Mouse (Mus musculus) liver, embryonic 15.5 days (tissue): ENCODE measurements around the gene Smad1. TPM values are rescaled to one million over a fixed set of nuclear protein-coding genes. Genes with fewer than 3 reads are reported as not detected.

Experiments
- ATAC-seq: fragments of 200-750 bp; cut with Nextera tagmentation; 2 replicates; pipeline ENCODE4 v1.8.0; 2017; ENCODE audit warnings: moderate number of reproducible peaks, mild to moderate bottlenecking, moderate library complexity; ENCODE audit not compliant: insufficient read depth
- H3K27ac ChIP-seq: fragments of 300-500 bp; sonication (generic); replicated peaks from 2 replicates; pipeline ENCODE4 v1.5.1; 2015; ENCODE audit warnings: mild to moderate bottlenecking, inconsistent platforms
- H3K27me3 ChIP-seq: fragments of 300-500 bp; sonication (generic); 2 replicates; pipeline ENCODE4 v1.6.1; 2015; ENCODE audit warnings: mild to moderate bottlenecking, inconsistent platforms
- H3K36me3 ChIP-seq: fragments of 300-500 bp; sonication (generic); replicated peaks from 2 replicates; pipeline ENCODE4 v1.6.1; 2015; ENCODE audit warnings: moderate library complexity, mild to moderate bottlenecking, inconsistent platforms
- H3K4me1 ChIP-seq: fragments of 300-500 bp; sonication (generic); replicated peaks from 2 replicates; pipeline ENCODE4 v1.6.1; 2015; ENCODE audit warnings: inconsistent platforms
- H3K4me2 ChIP-seq: fragments of 300-500 bp; sonication (generic); 2 replicates; pipeline ENCODE4 v1.6.1; 2015; ENCODE audit warnings: moderate library complexity, mild to moderate bottlenecking, inconsistent platforms
- H3K4me3 ChIP-seq: fragments of 300-500 bp; sonication (generic); replicated peaks from 2 replicates; pipeline ENCODE4 v1.5.1; 2015; ENCODE audit warnings: mild to moderate bottlenecking, inconsistent platforms
- H3K9ac ChIP-seq: fragments of 300-500 bp; sonication (generic); 2 replicates; pipeline ENCODE4 v1.6.1; 2015; ENCODE audit warnings: moderate library complexity, mild to moderate bottlenecking, inconsistent platforms
- H3K9me3 ChIP-seq: fragments of 300-500 bp; sonication (generic); replicated peaks from 2 replicates; pipeline ENCODE4 v1.6.1; 2016; ENCODE audit warnings: inconsistent platforms
- WGBS: fragments of 180-500 bp; shearing (Covaris S2); methylation state at CpG from one replicate; pipeline ENCODE4 v1.1.7; 2015; ENCODE audit warnings: mixed read lengths; ENCODE audit not compliant: insufficient replicate concordance; 5-methylcytosine and 5-hydroxymethylcytosine counted together
- polyA plus RNA-seq: library from polyadenylated mRNA; unstranded; fragments of >200 nt; fragmentation: Nextera tagmentation; extraction: Ambion mirVana; gene quantifications from 2 replicates; pipeline ENCODE4 v1.2.1, GENCODE M21; 2015

The Smad1 gene
- polyA plus RNA-seq, 1 experiment from 2014 or later: 6.4 TPM

DNA sequence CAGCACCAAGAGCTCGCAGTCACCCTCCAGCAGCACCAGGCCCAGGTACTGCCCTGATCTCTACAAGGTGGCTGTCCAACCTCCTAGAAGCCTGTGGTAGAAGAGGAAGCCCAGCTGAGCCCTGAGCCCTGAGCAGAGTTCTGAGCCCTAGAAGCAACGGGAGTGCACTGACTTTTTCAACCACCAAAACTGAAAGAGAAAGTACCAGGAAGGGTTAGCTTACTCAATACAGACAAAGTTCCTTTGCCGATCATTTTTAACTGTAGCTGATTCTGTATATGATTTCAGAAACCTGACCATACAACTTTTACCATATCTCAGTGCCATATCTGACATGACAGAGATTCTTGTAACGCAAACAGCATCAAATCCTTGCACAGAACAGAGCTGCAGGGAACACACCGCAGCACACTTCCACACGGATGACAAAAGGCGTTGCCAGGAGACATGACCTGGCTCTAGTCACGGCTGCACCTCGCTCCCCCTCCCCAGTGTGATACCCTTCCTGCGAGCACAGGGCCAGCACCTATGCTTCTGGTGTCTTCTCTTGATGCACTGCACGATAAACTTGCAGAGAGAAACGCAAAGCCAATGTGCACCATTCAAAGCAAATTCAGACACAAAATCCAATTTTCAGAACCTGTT is 28.6 kb downstream of the Smad1 start:
- no peak for ATAC-seq
- 70% methylated on average over 12 of the region's 12 CpGs for WGBS
- H3K27ac ChIP-seq: no peak overlapping the region

DNA sequence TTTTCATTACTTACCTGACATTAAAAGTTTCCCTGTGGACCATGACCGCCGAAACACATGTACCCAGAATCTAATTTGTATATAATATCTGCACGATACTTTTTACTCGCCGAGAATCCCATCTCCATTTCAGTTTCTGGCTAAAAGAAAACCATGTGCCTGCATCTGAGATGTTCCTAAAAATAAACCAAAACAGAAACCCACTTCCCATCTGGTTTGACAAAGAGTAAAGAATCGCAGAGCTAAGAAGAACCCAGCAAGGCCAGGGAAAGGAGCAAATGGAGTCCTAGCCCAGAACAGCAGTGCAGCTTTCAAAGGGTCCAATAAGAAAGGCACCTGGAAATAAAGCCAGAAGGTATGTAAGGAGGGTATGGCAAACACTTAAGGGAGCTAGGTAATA is 30.2 kb downstream of the Smad1 start:
- Histone ChIP-seq H3K4me1 (peaks cover 38% of the 10 kb centered on the region), H3K27me3 (no peaks in the 10 kb centered on the region), H3K27ac (no peak overlapping the region), H3K4me2 (no peak overlapping the region), H3K9me3 (no peaks in the 10 kb centered on the region), H3K36me3 (no peaks in the 10 kb centered on the region), H3K4me3 (no peak overlapping the region), H3K9ac (no peak overlapping the region)
- no peak for ATAC-seq
- WGBS: 61% methylated on average over 6 of the region's 6 CpGs

More for the DNA sequence above, 28.6 kb downstream of the Smad1 start:
- Histone ChIP-seq H3K27me3 (no peaks in the 10 kb centered on the region), H3K9me3 (no peaks in the 10 kb centered on the region), H3K36me3 (no peaks in the 10 kb centered on the region), H3K4me1 (peaks cover 48% of the 10 kb centered on the region), H3K4me2 (peak overlapping the region; percentile 10; the same call in 1 of the 2 replicates), H3K9ac (no peak overlapping the region), H3K4me3 (no peak overlapping the region)

DNA sequence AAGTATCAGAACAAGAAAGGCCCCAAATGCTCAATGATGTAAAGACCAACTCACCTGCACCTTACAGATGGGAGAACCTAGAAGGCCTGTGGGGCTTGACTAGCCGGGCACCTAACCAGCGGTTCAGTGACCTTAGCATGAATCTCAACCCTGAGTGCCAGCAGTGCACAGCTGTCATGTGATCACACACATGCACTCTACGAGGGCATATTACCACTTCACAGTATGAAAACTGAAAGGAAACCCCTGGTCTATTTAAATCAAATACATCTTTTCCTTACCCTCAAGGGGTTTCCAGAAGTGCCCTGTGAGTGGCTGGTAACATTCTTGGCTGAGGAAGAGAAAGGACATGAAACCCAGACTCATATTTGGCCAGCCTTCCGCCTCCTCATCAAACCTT is 31.4 kb downstream of the Smad1 start:
- H3K9me3 ChIP-seq: no peaks in the 10 kb centered on the region
- no peak overlapping the region for H3K4me3 ChIP-seq
- WGBS: 57% methylated on average over 4 of the region's 4 CpGs
- no peaks in the 10 kb centered on the region for H3K36me3 ChIP-seq
- H3K4me1 ChIP-seq: peaks cover 38% of the 10 kb centered on the region
- H3K27ac ChIP-seq: peak overlapping the region; percentile 0; the same call in 1 of the 2 replicates
- H3K4me2 ChIP-seq: peak overlapping the region; percentile 16; the same call in 1 of the 2 replicates
- no peaks in the 10 kb centered on the region for H3K27me3 ChIP-seq
- H3K9ac ChIP-seq: no peak overlapping the region
- no peak for ATAC-seq

DNA sequence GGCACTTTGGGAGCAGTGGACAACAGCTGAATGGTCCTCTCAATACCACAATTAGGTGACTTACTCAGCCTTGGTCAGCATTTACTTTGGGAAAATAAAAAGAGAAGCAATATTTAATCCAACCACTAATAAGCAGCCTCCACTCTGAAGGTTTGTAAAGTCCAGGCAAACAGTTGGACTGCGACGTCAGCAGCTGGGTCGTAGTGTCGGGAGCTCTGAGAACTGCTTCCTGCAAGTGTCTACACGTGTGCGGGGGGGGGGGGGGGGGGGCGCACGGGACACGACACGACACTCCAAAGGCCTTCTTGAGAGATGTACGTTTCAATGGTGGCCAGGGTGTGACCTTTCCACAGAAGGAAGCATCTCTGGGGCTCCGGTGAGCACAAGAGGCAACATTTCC is 32.0 kb downstream of the Smad1 start:
- no peak for ATAC-seq
- Histone ChIP-seq H3K4me1 (peaks cover 41% of the 10 kb centered on the region), H3K9ac (no peak overlapping the region), H3K36me3 (no peaks in the 10 kb centered on the region), H3K4me3 (no peak overlapping the region), H3K27ac (no peak overlapping the region), H3K27me3 (no peaks in the 10 kb centered on the region), H3K4me2 (no peak overlapping the region), H3K9me3 (no peaks in the 10 kb centered on the region)
- 63% methylated on average over 12 of the region's 12 CpGs for WGBS

DNA sequence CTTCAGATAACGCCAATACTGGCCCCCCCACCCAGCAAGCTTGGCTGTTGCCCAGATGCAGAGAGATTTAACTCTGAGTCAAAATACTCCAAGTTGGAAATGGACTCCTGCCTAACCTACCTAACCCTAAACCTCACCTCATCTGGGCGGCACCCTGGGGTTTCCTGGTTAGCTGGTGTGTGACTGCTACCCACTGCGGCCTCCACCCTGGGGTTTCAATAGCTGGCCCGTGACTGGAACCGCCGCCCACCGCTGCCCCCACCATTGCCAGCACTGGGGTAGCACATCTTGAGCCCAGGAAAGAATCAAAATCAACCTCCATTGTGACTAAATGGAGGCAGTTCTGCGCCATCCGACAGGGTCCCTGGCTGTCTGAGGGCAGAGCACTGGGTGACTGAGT is 33.1 kb downstream of the Smad1 start:
- H3K9ac ChIP-seq: no peak overlapping the region
- H3K4me1 ChIP-seq: peaks cover 38% of the 10 kb centered on the region
- no peaks in the 10 kb centered on the region for H3K27me3 ChIP-seq
- H3K27ac ChIP-seq: no peak overlapping the region
- 78% methylated on average over 9 of the region's 9 CpGs for WGBS
- ATAC-seq: no peak
- no peak overlapping the region for H3K4me3 ChIP-seq
- no peak overlapping the region for H3K4me2 ChIP-seq
- H3K9me3 ChIP-seq: no peaks in the 10 kb centered on the region
- no peaks in the 10 kb centered on the region for H3K36me3 ChIP-seq

DNA sequence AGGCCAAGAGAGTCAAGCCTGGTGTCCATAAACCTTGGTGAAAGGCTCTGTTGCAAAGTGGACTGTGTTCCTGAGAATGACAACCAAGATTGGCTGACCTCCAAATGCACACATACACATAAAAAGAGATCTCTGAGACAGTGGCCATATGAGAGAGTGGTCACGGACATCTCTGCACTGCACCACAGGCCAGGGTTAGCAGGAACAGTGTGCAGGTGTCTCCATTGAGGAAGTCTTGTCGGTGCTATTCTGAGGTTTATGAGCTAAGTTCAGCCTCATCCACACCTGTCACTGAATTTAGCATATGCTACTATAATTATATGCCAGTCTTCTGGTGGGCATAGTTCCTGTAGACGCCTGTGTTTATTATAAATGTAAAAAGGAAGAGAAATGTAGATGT is 33.6 kb downstream of the Smad1 start:
- 45% methylated on average over 3 of the region's 3 CpGs for WGBS
- Histone ChIP-seq H3K36me3 (no peaks in the 10 kb centered on the region), H3K27ac (no peak overlapping the region), H3K4me2 (no peak overlapping the region), H3K4me3 (no peak overlapping the region), H3K9me3 (no peaks in the 10 kb centered on the region), H3K27me3 (no peaks in the 10 kb centered on the region), H3K9ac (no peak overlapping the region), H3K4me1 (peaks cover 33% of the 10 kb centered on the region)
- ATAC-seq: no peak

DNA sequence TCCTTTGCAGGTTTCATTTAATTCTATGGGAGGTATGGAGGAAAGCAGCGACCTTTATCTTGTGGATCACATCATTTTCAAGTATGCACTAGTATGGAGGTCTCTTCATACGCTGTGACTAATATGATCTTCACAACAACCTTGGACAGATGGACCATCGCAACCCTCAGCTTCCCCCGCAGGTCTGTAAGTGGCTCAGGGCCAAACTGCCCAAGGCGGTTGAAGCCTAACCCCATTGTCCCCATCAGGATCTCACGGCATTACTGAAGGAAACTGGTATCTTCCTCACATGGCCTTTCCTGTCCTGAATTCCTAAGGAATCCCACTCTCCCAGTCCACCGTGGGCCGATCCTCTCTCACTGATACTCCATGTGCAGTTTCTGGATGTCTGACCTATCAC is 34.5 kb downstream of the Smad1 start:
- Histone ChIP-seq H3K9ac (no peak overlapping the region), H3K4me2 (no peak overlapping the region), H3K9me3 (no peaks in the 10 kb centered on the region), H3K27me3 (no peaks in the 10 kb centered on the region), H3K27ac (no peak overlapping the region), H3K36me3 (no peaks in the 10 kb centered on the region), H3K4me1 (peaks cover 25% of the 10 kb centered on the region), H3K4me3 (no peak overlapping the region)
- 77% methylated on average over 8 of the region's 8 CpGs for WGBS
- ATAC-seq: no peak

DNA sequence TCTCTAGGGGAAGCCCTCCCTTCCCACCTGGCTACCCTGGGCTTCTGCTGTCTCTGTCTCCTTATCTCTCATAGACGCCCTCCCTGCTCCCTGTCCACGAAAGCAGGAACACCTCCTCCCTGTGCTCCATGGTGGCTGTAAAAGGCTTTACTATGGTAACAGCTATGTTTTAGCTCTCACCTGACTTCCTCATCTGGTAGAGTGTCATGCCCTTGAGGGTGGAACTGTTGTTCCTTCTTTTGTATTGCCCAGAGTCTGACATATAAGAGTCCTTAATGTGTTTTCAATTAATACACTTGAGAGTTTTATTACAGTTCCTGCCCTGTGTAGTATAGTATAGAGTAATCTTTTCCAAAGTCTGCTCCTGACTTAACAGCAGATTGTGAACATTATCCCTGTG is 36.9 kb downstream of the Smad1 start:
- WGBS: 4% methylated on average over 2 of the region's 2 CpGs

DNA sequence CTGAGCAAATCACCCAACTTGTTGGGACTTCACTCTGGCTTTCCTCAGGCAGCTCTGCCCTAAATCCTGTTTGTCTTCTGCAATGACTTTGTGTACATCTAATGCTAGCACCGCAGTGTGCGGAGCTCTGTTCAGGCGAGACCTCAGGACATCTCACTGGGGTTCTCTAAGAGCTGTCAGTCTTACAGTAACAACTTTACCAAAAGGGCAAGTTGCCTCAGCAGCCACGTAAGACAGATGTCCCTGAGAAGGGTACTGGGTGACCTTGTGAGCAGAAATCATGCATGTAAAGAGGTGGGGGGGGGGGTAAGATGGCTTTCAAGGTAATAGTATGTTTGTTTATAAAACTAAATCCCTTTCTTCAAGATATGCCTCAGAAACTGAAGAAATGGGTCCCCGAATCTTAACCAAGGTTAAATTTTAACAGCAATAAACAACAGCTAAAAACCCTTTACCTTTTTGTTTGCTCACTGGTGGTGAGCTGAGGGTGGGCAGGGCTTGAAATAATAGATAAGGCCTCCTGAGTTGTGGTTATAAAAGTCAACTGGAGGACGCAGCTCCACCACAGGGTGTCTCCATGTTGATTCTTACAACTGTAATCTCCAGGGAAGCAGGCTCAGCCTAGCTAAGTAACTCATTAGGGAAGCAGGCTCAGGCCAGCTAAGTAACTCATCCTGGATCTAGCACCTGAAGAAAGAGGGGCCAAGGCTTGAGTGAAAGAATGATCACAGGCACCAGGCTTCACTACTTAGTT is 38.4 kb downstream of the Smad1 start:
- Histone ChIP-seq H3K9me3 (no peaks in the 10 kb centered on the region), H3K27ac (no peak overlapping the region; the same call in 1 of the 2 replicates), H3K4me1 (peaks cover 16% of the 10 kb centered on the region), H3K36me3 (no peaks in the 10 kb centered on the region; the same call in 1 of the 2 replicates), H3K9ac (no peak overlapping the region), H3K4me3 (no peak overlapping the region), H3K27me3 (no peaks in the 10 kb centered on the region), H3K4me2 (no peak overlapping the region)
- 50% methylated on average over 6 of the region's 6 CpGs for WGBS
- no peak for ATAC-seq

More for the DNA sequence above, 36.9 kb downstream of the Smad1 start:
- Histone ChIP-seq H3K27ac (no peak overlapping the region), H3K4me2 (no peak overlapping the region), H3K36me3 (no peaks in the 10 kb centered on the region), H3K4me1 (peaks cover 16% of the 10 kb centered on the region), H3K9ac (no peak overlapping the region), H3K4me3 (no peak overlapping the region), H3K27me3 (no peaks in the 10 kb centered on the region), H3K9me3 (no peaks in the 10 kb centered on the region)
- peak; percentile 22; the same call in 1 of the 2 replicates for ATAC-seq

DNA sequence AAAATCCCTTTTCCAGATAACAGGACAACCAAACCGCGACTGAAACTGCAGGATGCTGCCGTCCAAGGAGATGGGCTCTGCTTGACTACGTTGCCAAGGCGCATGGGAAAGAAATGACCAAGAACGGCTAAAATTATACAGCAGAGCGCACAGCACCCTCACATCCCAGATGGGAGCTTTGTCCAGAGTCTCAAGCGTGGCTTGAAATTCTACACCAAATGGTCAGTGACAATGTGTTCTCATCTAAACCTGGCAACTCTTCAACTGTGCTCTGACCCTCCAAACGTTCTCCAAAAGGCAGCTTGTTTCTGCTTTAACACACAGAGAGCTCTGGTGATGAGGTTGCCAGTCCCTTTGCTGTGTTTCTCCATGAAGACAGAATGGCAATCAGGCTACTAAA is 39.0 kb downstream of the Smad1 start:
- no peak for ATAC-seq
- WGBS: 71% methylated on average over 9 of the region's 9 CpGs
- no peaks in the 10 kb centered on the region; the same call in 1 of the 2 replicates for H3K36me3 ChIP-seq
- no peak overlapping the region for H3K27ac ChIP-seq
- H3K27me3 ChIP-seq: no peaks in the 10 kb centered on the region
- H3K4me1 ChIP-seq: peaks cover 13% of the 10 kb centered on the region
- H3K4me3 ChIP-seq: no peak overlapping the region
- H3K9ac ChIP-seq: no peak overlapping the region
- H3K9me3 ChIP-seq: no peaks in the 10 kb centered on the region
- no peak overlapping the region for H3K4me2 ChIP-seq

DNA sequence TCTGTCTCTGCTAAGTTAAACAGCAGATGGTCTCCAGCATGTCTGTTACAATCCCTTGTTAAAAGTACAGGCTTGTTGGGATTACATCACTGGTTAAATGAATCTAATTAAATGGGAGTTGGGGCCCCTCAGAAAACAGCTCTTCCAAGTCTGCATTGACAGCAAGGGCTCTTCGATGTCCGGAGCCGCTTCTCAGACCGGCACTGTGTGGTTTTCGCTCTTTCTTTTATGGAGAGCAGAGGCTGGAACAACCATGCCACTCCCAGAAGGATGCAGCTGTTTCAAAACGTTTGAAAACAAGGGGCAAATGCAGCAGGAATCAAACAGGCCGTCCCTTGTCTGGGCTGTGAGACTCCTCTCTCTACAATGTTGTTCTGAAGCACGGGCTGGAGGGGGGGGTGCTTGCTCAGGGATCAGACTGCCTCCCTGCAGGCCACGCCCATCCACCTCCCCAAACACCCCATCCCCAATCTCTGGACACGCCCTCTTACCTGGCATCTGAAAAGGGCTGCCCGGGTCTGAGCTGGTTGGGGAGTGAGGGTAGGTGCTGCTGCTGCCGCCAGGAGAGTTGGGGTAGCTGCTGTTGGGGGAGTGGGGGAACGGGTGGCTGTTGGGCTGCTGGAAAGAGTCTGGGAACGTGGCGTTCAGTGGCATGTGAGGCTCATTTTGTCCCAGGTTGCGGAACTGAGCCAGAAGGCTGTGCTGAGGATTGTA is 43.4 kb downstream of the Smad1 start:
- H3K4me2 ChIP-seq: no peak overlapping the region
- H3K4me1 ChIP-seq: no peaks in the 10 kb centered on the region; the same call in 1 of the 2 replicates
- no peaks in the 10 kb centered on the region for H3K27me3 ChIP-seq
- peaks cover 11% of the 10 kb centered on the region; the same call in 1 of the 2 replicates for H3K36me3 ChIP-seq
- no peak overlapping the region for H3K4me3 ChIP-seq
- H3K27ac ChIP-seq: no peak overlapping the region
- ATAC-seq: no peak
- 64% methylated on average over 16 of the region's 16 CpGs for WGBS
- no peaks in the 10 kb centered on the region for H3K9me3 ChIP-seq
- no peak overlapping the region for H3K9ac ChIP-seq
